Mouse (Mus musculus): ENCODE data around the gene Picalm. TPM values are rescaled to one million over a fixed set of nuclear protein-coding genes. Genes with fewer than 3 reads are reported as not detected.
"Not testable (repeated sequence)": the region's sequence is repeated elsewhere in the genome, so short reads cannot be mapped to it uniquely, and the experiment has no call there.

Gene Picalm
- polyA plus RNA-seq, 1 experiment from 2014 or later: 331 TPM

- no peak for DNase-seq (ENCODE audit: low read depth, low spot score)
- no peaks in the 10 kb centered on the region for H3K27me3 ChIP-seq
- in situ Hi-C loops (cut with MboI; ENCODE audit: low pct_unique_long_range_greater_than_20kb): no loop called here
- POLR2A ChIA-PET: interaction anchor here (0.6 to 0.9 kb wide), 2 partner anchors 13 to 17 kb away, joined by 3 read pairs; no protein-coding TSS in a partner anchor
- ATAC-seq: no peak
- CTCF ChIA-PET: no interaction called here
- TF ChIP-seq CTCF (IDR thresholded peaks at IDR 0.05): no peak
Observed at GRCm38 (mm10) chr7:90148023-90148422, 18.0 kb downstream of the Picalm start.

GRCm38 (mm10) chr7:90148516-90148915 is 18.5 kb downstream of the Picalm start:
- ChIA-PET CTCF (no interaction called here), POLR2A (no interaction called here)
- DNase-seq (ENCODE audit: low read depth, low spot score) (no peak), ATAC-seq (no peak)
- in situ Hi-C loops (cut with MboI; ENCODE audit: low pct_unique_long_range_greater_than_20kb): no loop called here
- no peaks in the 10 kb centered on the region for H3K27me3 ChIP-seq
- no peak for TF ChIP-seq CTCF (IDR thresholded peaks at IDR 0.05)

- ChIA-PET POLR2A (no interaction called here), CTCF (interaction anchor here (0.6 to 1.2 kb wide), 5 partner anchors 16 to 152 kb away, joined by 3 to 7 read pairs (median 4); no protein-coding TSS in a partner anchor)
- no peaks in the 10 kb centered on the region for H3K27me3 ChIP-seq
- TF ChIP-seq CTCF (IDR thresholded peaks at IDR 0.05): peak; percentile 83
- ATAC-seq (no peak), DNase-seq (ENCODE audit: low read depth, low spot score) (no peak)
- in situ Hi-C loops (cut with MboI; ENCODE audit: low pct_unique_long_range_greater_than_20kb): no loop called here
Observed at GRCm38 (mm10) chr7:90150311-90150710, 20.3 kb downstream of the Picalm start.

GRCm38 (mm10) chr7:90158034-90158433 is 28.0 kb downstream of the Picalm start:
- ChIA-PET POLR2A (no interaction called here), CTCF (interaction anchor here (1.3 kb wide), 2 partner anchors 12 to 17 kb away, joined by 3 read pairs; no protein-coding TSS in a partner anchor)
- DNase-seq (ENCODE audit: low read depth, low spot score) (no peak), ATAC-seq (no peak)
- no peak for TF ChIP-seq CTCF (IDR thresholded peaks at IDR 0.05)
- no peaks in the 10 kb centered on the region for H3K27me3 ChIP-seq
- in situ Hi-C loops (cut with MboI; ENCODE audit: low pct_unique_long_range_greater_than_20kb): loop anchor here (5.0 kb wide), 1 partner anchor 161 kb away; no protein-coding TSS in a partner anchor

DNA sequence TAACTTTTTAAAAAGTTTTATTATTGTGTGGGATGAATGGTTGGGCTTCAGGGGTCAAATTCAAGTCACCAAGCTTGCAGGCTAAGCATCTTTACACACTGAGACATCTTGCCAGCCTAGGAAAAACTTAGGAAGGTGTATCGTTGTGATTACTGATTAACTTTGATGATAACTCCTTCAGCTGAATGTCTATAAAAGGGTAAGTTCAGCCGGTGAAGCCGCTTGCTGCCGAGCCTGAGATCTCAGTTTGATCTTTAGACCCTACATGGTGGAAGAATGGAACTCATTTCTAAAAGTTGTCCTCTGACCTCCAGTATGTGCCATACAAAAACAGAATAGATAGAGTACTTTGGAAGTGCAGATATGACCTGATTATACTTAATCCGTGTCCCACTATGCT is 30.6 kb downstream of the Picalm start:
- TF ChIP-seq CTCF (IDR thresholded peaks at IDR 0.05): no peak
- ATAC-seq (no peak), DNase-seq (ENCODE audit: low read depth, low spot score) (no peak)
- H3K27me3 ChIP-seq: no peaks in the 10 kb centered on the region
- ChIA-PET POLR2A (no interaction called here), CTCF (no interaction called here)
- in situ Hi-C loops (cut with MboI; ENCODE audit: low pct_unique_long_range_greater_than_20kb): no loop called here

- ChIA-PET POLR2A (no interaction called here), CTCF (interaction anchor here (0.8 to 1.5 kb wide), 2 partner anchors 141 to 166 kb away, joined by 3 to 5 read pairs; no protein-coding TSS in a partner anchor)
- in situ Hi-C loops (cut with MboI; ENCODE audit: low pct_unique_long_range_greater_than_20kb): no loop called here
- no peaks in the 10 kb centered on the region for H3K27me3 ChIP-seq
- DNase-seq (ENCODE audit: low read depth, low spot score) (no peak), ATAC-seq (no peak)
- no peak for TF ChIP-seq CTCF (IDR thresholded peaks at IDR 0.05)
Observed at GRCm38 (mm10) chr7:90164276-90164675, 34.3 kb downstream of the Picalm start.

GRCm38 (mm10) chr7:90165970-90166369 is 36.0 kb downstream of the Picalm start:
- no peaks in the 10 kb centered on the region for H3K27me3 ChIP-seq
- no peak for DNase-seq (ENCODE audit: low read depth, low spot score)
- POLR2A ChIA-PET: no interaction called here
- no peak for ATAC-seq
- in situ Hi-C loops (cut with MboI; ENCODE audit: low pct_unique_long_range_greater_than_20kb): no loop called here
- TF ChIP-seq CTCF (IDR thresholded peaks at IDR 0.05): no peak
- CTCF ChIA-PET: interaction anchor here (0.9 to 1.5 kb wide), 2 partner anchors 15 to 167 kb away, joined by 3 to 5 read pairs; no protein-coding TSS in a partner anchor

- ATAC-seq; DNase-seq (ENCODE audit: low read depth, low spot score); H3K27me3 ChIP-seq; in situ Hi-C loops (cut with MboI; ENCODE audit: low pct_unique_long_range_greater_than_20kb); CTCF ChIA-PET: not testable (repeated sequence)
- POLR2A ChIA-PET: interaction anchor here (0.5 kb wide), 1 partner anchor 174 kb away, joined by 3 read pairs; no protein-coding TSS in a partner anchor
Observed at GRCm38 (mm10) chr7:90167777-90168176, 37.8 kb downstream of the Picalm start.

- ChIA-PET POLR2A (no interaction called here), CTCF (no interaction called here)
- H3K27me3 ChIP-seq: no peaks in the 10 kb centered on the region
- in situ Hi-C loops (cut with MboI; ENCODE audit: low pct_unique_long_range_greater_than_20kb): no loop called here
- ATAC-seq: no peak
- no peak for DNase-seq (ENCODE audit: low read depth, low spot score)
- TF ChIP-seq CTCF (IDR thresholded peaks at IDR 0.05): no peak
Observed at GRCm38 (mm10) chr7:90173778-90174177, 43.8 kb downstream of the Picalm start.

DNA sequence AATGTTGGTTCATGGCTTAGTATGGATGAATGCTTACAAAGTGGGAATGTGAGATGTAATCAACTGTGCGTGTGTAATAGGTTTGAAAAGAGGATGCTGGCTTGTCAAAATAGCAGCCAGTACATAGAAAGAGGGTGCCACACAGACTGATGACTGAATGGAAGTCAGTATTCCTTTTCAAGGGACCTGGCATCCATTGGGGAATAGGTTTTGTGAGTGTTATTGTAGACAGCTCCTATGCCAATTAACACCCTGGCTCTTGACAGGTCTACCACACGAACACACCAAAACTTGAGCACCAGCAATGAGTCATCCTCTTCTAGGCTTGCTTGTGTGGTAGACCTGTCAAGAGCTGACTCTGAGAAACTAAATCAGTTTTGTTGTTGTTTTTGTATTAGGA is 45.6 kb downstream of the Picalm start:
- H3K27me3 ChIP-seq: no peaks in the 10 kb centered on the region
- ChIA-PET CTCF (no interaction called here), POLR2A (no interaction called here)
- ATAC-seq (no peak), DNase-seq (ENCODE audit: low read depth, low spot score) (no peak)
- no peak for TF ChIP-seq CTCF (IDR thresholded peaks at IDR 0.05)
- in situ Hi-C loops (cut with MboI; ENCODE audit: low pct_unique_long_range_greater_than_20kb): no loop called here

DNA sequence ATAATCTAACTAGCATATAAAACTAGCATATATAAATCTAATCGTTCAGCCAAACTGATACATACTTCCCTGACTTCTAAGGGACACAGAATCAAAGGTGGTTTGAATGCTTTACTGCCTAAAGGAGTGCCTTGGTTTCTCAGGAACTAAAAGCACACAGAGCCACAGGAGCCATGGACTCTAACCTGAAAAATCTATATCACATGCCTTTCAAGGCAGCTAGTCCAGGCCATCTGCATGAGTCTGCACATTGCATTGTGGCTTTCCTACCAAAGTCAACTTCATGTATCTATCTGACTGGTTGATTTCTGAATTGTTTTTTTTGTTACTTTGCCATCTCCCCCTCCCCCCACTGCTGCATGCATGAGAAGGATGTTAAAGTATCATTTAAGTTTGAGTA is 50.6 kb downstream of the Picalm start:
- no peak for ATAC-seq
- in situ Hi-C loops (cut with MboI; ENCODE audit: low pct_unique_long_range_greater_than_20kb): no loop called here
- ChIA-PET POLR2A (no interaction called here), CTCF (no interaction called here)
- no peaks in the 10 kb centered on the region for H3K27me3 ChIP-seq
- DNase-seq (ENCODE audit: low read depth, low spot score): no peak
- TF ChIP-seq CTCF (IDR thresholded peaks at IDR 0.05): no peak

GRCm38 (mm10) chr7:90200251-90200650 is 70.2 kb downstream of the Picalm start:
- DNase-seq (ENCODE audit: low read depth, low spot score) (no peak), ATAC-seq (no peak)
- TF ChIP-seq CTCF (IDR thresholded peaks at IDR 0.05): peak; percentile 61
- ChIA-PET CTCF (interaction anchor here (2.6 kb wide), 1 partner anchor 202 kb away, joined by 6 read pairs; no protein-coding TSS in a partner anchor), POLR2A (no interaction called here)
- H3K27me3 ChIP-seq: no peaks in the 10 kb centered on the region
- in situ Hi-C loops (cut with MboI; ENCODE audit: low pct_unique_long_range_greater_than_20kb): no loop called here

All from Patski (cell line).